Mouse (Mus musculus): ENCODE data around the gene Dcbld1. TPM values are rescaled to one million over a fixed set of nuclear protein-coding genes. Genes with fewer than 3 reads are reported as not detected.
"Not testable (repeated sequence)": the region's sequence is repeated elsewhere in the genome, so short reads cannot be mapped to it uniquely, and the experiment has no call there.

Dcbld1 gene
- polyA plus RNA-seq, 1 experiment from 2014 or later, result 19.5 TPM

GRCm38 (mm10) chr10:52309196-52309595, 75.8 kb downstream of the Dcbld1 start:
- Histone ChIP-seq H3K4me3 (replicated peaks) (no peak overlapping the region), H3K27ac (replicated peaks) (no peak overlapping the region), H3K9me3 (replicated peaks) (no peaks in the 10 kb centered on the region), H3K27me3 (no peaks in the 10 kb centered on the region), H3K4me1 (no peaks in the 10 kb centered on the region), H3K9ac (no peak overlapping the region), H3K4me2 (replicated peaks) (no peak overlapping the region), H3K36me3 (peaks cover 15% of the 10 kb centered on the region)
- ATAC-seq (ENCODE audit: insufficient number of reproducible peaks, low FRiP score, low TSS enrichment, low read depth), result no peak
- 47% methylated on average over 8 of the region's 8 CpGs for WGBS

DNA sequence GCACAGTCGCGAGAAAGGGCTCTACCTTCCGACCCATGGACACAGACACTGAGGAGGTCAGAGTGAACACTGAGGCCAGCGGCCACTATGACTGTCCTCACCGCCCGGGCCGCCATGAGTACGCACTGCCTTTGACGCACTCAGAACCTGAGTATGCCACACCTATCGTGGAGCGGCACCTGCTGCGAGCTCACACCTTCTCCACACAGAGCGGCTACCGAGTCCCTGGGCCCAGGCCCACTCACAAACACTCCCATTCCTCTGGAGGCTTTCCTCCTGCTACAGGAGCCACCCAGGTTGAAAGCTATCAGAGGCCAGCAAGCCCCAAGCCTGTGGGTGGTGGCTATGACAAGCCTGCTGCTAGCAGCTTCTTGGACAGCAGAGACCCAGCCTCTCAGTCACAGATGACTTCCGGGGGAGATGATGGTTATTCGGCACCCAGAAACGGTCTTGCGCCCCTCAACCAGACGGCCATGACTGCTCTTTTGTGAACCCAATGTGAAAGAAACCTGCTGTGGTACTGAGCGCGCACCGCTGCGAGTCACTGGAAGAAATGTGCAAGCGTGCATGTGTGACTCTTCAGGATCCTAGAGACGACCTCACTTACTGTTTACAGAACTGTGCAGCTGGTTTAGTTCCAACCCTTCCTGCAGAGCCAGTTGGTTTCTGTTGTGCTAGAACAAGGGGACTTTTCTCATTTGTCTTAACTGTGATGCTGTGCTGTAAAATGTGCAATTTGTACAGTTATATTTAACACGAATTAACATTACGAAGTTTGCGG, 86.3 kb downstream of the Dcbld1 start:
- no peak overlapping the region for H3K27ac ChIP-seq (replicated peaks)
- 93% methylated on average over 28 of the region's 28 CpGs for WGBS
- H3K36me3 ChIP-seq, result peaks cover 31% of the 10 kb centered on the region
- H3K9ac ChIP-seq, result no peak overlapping the region
- H3K9me3 ChIP-seq (replicated peaks), result no peaks in the 10 kb centered on the region
- H3K4me3 ChIP-seq (replicated peaks), result no peak overlapping the region
- H3K4me2 ChIP-seq (replicated peaks), result no peak overlapping the region
- no peaks in the 10 kb centered on the region for H3K27me3 ChIP-seq
- H3K4me1 ChIP-seq, result no peaks in the 10 kb centered on the region
- ATAC-seq (ENCODE audit: insufficient number of reproducible peaks, low FRiP score, low TSS enrichment, low read depth), result no peak

- no peaks in the 10 kb centered on the region for H3K9me3 ChIP-seq (replicated peaks)
- no peak overlapping the region for H3K4me3 ChIP-seq (replicated peaks)
- WGBS, result 88% methylated on average over 3 of the region's 3 CpGs
- H3K27me3 ChIP-seq, result no peaks in the 10 kb centered on the region
- peaks cover 25% of the 10 kb centered on the region for H3K36me3 ChIP-seq
- H3K4me1 ChIP-seq, result no peaks in the 10 kb centered on the region
- no peak overlapping the region for H3K4me2 ChIP-seq (replicated peaks)
- no peak overlapping the region for H3K27ac ChIP-seq (replicated peaks)
- no peak overlapping the region for H3K9ac ChIP-seq
- ATAC-seq (ENCODE audit: insufficient number of reproducible peaks, low FRiP score, low TSS enrichment, low read depth), result no peak
These were observed 88.5 kb downstream of the Dcbld1 start for GRCm38 (mm10) chr10:52321918-52322317.

GRCm38 (mm10) chr10:52331007-52331406, 97.6 kb downstream of the Dcbld1 start:
- H3K4me3 ChIP-seq (replicated peaks), result no peak overlapping the region
- H3K9ac ChIP-seq, result no peak overlapping the region
- H3K4me1 ChIP-seq, result no peaks in the 10 kb centered on the region
- H3K27me3 ChIP-seq, result no peaks in the 10 kb centered on the region
- H3K9me3 ChIP-seq (replicated peaks), result no peaks in the 10 kb centered on the region
- peaks cover 10% of the 10 kb centered on the region for H3K36me3 ChIP-seq
- no peak overlapping the region for H3K27ac ChIP-seq (replicated peaks)
- H3K4me2 ChIP-seq (replicated peaks), result no peak overlapping the region
- ATAC-seq (ENCODE audit: insufficient number of reproducible peaks, low FRiP score, low TSS enrichment, low read depth), result no peak
- WGBS, result 0% methylated on average over 1 of the region's 1 CpGs

DNA sequence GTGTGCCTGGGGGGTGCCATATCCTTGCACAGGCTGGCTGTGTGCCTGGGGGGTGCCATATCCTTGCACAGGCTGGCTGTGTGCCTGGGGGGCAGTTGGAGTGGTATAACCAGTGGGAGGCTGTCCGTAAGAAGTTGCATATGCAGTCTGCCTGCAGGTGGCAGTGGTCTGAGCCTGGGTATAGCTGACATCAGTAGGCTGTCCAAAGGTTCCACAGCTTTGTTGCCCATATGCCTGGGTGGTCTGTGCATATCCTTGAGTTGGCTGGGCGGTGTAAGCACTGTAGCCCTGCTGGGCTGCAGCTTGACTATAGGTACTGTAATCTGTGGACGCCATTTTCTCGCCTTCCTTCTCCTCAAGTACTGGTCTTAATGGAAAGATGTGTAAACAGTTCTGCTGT, 109.9 kb downstream of the Dcbld1 start:
- not testable (repeated sequence) for H3K4me3 ChIP-seq (replicated peaks); H3K27ac ChIP-seq (replicated peaks); H3K4me2 ChIP-seq (replicated peaks); H3K4me1 ChIP-seq; H3K27me3 ChIP-seq; H3K9me3 ChIP-seq (replicated peaks); ATAC-seq (ENCODE audit: insufficient number of reproducible peaks, low FRiP score, low TSS enrichment, low read depth); H3K9ac ChIP-seq
- 94% methylated on average over 4 of the region's 4 CpGs for WGBS
- H3K36me3 ChIP-seq, result peaks cover 61% of the 10 kb centered on the region

DNA sequence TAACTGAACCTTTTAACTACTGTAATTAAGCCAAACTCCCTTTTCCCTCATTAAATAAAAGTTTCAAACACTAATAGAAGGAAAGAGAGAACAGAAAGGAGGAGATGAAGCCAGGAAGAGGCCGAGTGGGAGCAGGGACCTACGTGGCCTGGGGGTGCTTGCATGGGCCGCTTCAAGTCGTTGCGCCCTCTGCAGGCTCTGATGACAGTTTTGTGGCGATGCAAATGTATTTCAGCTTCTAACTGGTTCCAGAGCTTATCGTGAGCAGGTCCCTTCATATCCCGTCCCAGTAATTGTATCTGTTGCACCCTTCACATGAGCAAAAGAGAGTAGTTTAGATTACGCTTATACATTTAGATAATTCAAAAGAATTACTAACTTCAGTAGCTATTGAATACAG, 119.8 kb downstream of the Dcbld1 start:
- no peaks in the 10 kb centered on the region for H3K4me1 ChIP-seq
- no peak overlapping the region for H3K9ac ChIP-seq
- no peak for ATAC-seq (ENCODE audit: insufficient number of reproducible peaks, low FRiP score, low TSS enrichment, low read depth)
- H3K4me3 ChIP-seq (replicated peaks), result no peak overlapping the region
- H3K4me2 ChIP-seq (replicated peaks), result no peak overlapping the region
- WGBS, result 64% methylated on average over 9 of the region's 9 CpGs
- no peak overlapping the region for H3K27ac ChIP-seq (replicated peaks)
- H3K27me3 ChIP-seq, result no peaks in the 10 kb centered on the region
- H3K36me3 ChIP-seq, result peaks cover 29% of the 10 kb centered on the region
- H3K9me3 ChIP-seq (replicated peaks), result no peaks in the 10 kb centered on the region

GRCm38 (mm10) chr10:52358467-52358866, 125.0 kb downstream of the Dcbld1 start, which contains the start of gene Gm26741:
Gene Gm26741 (plus strand): TSS chr10:52358767.
- WGBS, result 84% methylated on average over 2 of the region's 2 CpGs
- no peak within 1 kb of the TSS for H3K4me2 ChIP-seq (replicated peaks)
- H3K9me3 ChIP-seq (replicated peaks), result no peaks in the 10 kb centered on the region
- ATAC-seq (ENCODE audit: insufficient number of reproducible peaks, low FRiP score, low TSS enrichment, low read depth), result no peak
- H3K27ac ChIP-seq (replicated peaks), result no peak within 1 kb of the TSS
- H3K9ac ChIP-seq, result no peak within 1 kb of the TSS
- peaks cover 6% of the 10 kb centered on the region for H3K36me3 ChIP-seq
- no peak within 1 kb of the TSS for H3K4me3 ChIP-seq (replicated peaks)
- no peaks in the 10 kb centered on the region for H3K27me3 ChIP-seq
- no peaks in the 10 kb centered on the region for H3K4me1 ChIP-seq

DNA sequence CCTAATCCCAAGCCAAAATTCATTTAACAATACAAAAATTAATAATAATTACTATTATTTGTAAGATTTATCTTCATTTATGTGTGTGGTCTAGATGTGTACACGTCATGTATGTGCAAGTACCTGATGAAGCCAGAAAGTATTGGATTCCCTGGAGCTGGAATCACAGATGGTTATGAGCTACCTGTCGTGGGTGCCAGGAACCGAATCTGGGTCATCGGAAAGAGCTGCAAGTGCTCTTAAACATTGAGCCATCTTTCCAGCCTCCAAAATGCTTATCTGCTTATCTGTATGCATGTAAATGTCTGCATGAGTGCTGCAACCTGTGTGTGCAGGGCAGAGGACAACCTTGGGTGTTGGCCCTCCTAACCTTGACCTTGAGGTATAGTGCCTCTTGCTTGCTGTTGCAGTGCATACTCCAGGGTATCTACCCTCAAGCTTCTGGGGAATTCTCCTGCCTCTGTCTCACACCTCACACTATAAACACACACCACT, 126.9 kb downstream of the Dcbld1 start:
- H3K27me3 ChIP-seq, result no peaks in the 10 kb centered on the region
- H3K4me3 ChIP-seq (replicated peaks), result no peak overlapping the region
- peaks cover 4% of the 10 kb centered on the region for H3K36me3 ChIP-seq
- WGBS, result 96% methylated on average over 4 of the region's 4 CpGs
- H3K4me1 ChIP-seq, result no peaks in the 10 kb centered on the region
- no peaks in the 10 kb centered on the region for H3K9me3 ChIP-seq (replicated peaks)
- no peak for ATAC-seq (ENCODE audit: insufficient number of reproducible peaks, low FRiP score, low TSS enrichment, low read depth)
- no peak overlapping the region for H3K9ac ChIP-seq
- no peak overlapping the region for H3K4me2 ChIP-seq (replicated peaks)
- H3K27ac ChIP-seq (replicated peaks), result no peak overlapping the region

- peaks cover 4% of the 10 kb centered on the region for H3K36me3 ChIP-seq
- WGBS, result 89% methylated on average over 9 of the region's 9 CpGs
- ATAC-seq (ENCODE audit: insufficient number of reproducible peaks, low FRiP score, low TSS enrichment, low read depth), result no peak
- no peak overlapping the region for H3K4me2 ChIP-seq (replicated peaks)
- H3K27me3 ChIP-seq, result no peaks in the 10 kb centered on the region
- H3K27ac ChIP-seq (replicated peaks), result no peak overlapping the region
- no peak overlapping the region for H3K9ac ChIP-seq
- no peak overlapping the region for H3K4me3 ChIP-seq (replicated peaks)
- no peaks in the 10 kb centered on the region for H3K9me3 ChIP-seq (replicated peaks)
- H3K4me1 ChIP-seq, result no peaks in the 10 kb centered on the region
These were observed 127.6 kb downstream of the Dcbld1 start for GRCm38 (mm10) chr10:52360862-52361609.

DNA sequence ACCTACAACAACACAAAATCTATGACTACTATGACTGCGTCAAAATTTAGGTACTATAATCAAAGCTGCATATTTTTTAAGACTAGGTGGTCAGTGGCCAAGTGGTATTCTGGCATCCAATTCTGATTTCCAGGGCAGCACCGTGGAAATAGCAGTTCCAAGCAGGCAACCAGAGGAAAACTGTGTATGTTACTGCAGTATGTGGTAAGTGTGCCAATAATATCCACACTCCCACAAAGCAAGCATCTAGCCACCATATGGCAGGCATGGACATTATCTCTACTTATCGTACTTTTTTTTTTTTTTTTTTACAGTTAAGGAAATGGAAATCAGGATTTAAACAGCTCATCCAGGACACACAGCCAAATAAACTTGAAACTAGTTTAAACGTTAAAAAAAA, 135.0 kb downstream of the Dcbld1 start:
- no peak for ATAC-seq (ENCODE audit: insufficient number of reproducible peaks, low FRiP score, low TSS enrichment, low read depth)
- no peak overlapping the region for H3K27ac ChIP-seq (replicated peaks)
- no peaks in the 10 kb centered on the region for H3K4me1 ChIP-seq
- H3K36me3 ChIP-seq, result no peaks in the 10 kb centered on the region
- H3K9me3 ChIP-seq (replicated peaks), result no peaks in the 10 kb centered on the region
- no peaks in the 10 kb centered on the region for H3K27me3 ChIP-seq
- H3K4me3 ChIP-seq (replicated peaks), result no peak overlapping the region
- no peak overlapping the region for H3K9ac ChIP-seq
- H3K4me2 ChIP-seq (replicated peaks), result no peak overlapping the region
- WGBS, result 82% methylated on average over 4 of the region's 4 CpGs
